Mouse (Mus musculus): ENCODE results near the gene Olfr24. TPM values are rescaled to one million over a fixed set of nuclear protein-coding genes. Genes with fewer than 3 reads are reported as not detected.

The Olfr24 gene
- polyA plus RNA-seq (2017; shearing (Covaris generic)): under 1 TPM; 0.14 to 0.83 TPM

GRCm38 (mm10) chr9:18763896-18764295 is at the start of gene Olfr24:
Olfr24 (minus strand) TSS chr9:18763996.

Other genes starting within 250 kb of the Olfr24 start
- under 1 TPM; 0.24 to 0.57 TPM for gene Muc16, start 89.5 kb downstream of the Olfr24 start, polyA plus RNA-seq (2017; shearing (Covaris generic))
- gene Olfr828, start 55.5 kb upstream of the Olfr24 start, polyA plus RNA-seq (2017; shearing (Covaris generic)): not detected
- not detected for gene Olfr829, start 90.9 kb upstream of the Olfr24 start, polyA plus RNA-seq (2017; shearing (Covaris generic))
- under 1 TPM in 1 of 2 experiments, not detected in 1; 0.13 TPM for gene Olfr830, start 110.7 kb upstream of the Olfr24 start, polyA plus RNA-seq (2017; shearing (Covaris generic))
- not detected for gene Olfr832, start 173.1 kb upstream of the Olfr24 start, polyA plus RNA-seq (2017; shearing (Covaris generic))
- not detected for gene Olfr834, start 224.0 kb upstream of the Olfr24 start, polyA plus RNA-seq (2017; shearing (Covaris generic))

All from inflammation-experienced regulatory T-cells (primary cell).